Mouse (Mus musculus) cerebellum, postnatal 4 days (tissue): ENCODE measurements around the gene Emc3.
A peak's percentile ranks its signal among the peaks of the same experiment; 100 is the strongest.

ENCODE experiments used
- DNase-seq, 2 experiments: peaks; one replicate each; pipeline ENCODE4 v3.0.0; 2022; ENCODE audit warnings: low spot score in 2 of 2, mixed read lengths in 1 of 2

Gene Emc3

GRCm38 (mm10) chr6:113495071-113495675 is 36.3 kb downstream of the Emc3 start:
- peak in 1 of 2 experiments; percentile 34 for DNase-seq

DNA sequence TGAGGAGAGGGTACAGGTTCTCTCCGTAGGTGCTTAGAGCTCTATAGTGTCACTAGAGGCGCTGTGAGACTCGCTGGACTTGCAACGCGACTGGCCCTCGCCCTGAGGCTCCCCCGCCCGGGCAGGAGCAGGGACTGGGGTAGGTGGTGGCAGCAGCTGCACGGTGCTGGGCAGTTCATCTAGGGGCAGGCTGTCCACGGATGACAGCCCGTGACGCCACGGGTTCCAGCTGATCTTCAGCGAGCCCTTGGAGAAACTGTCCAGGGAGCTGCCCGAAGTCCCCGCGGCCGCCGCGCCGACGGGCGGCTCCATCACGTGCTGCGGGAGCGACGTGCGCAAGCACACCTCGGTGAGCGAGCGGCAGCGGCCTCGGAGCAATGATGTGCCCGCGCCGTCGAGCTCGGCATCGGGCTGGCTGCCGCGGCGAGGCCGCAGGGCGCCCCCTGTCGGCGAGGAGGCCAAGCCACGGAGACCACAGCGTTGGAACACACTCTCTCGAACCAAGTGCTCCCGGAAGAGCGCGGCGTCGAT is 37.1 kb downstream of the Emc3 start:
- peak; percentile 57 to 86 for DNase-seq

DNA sequence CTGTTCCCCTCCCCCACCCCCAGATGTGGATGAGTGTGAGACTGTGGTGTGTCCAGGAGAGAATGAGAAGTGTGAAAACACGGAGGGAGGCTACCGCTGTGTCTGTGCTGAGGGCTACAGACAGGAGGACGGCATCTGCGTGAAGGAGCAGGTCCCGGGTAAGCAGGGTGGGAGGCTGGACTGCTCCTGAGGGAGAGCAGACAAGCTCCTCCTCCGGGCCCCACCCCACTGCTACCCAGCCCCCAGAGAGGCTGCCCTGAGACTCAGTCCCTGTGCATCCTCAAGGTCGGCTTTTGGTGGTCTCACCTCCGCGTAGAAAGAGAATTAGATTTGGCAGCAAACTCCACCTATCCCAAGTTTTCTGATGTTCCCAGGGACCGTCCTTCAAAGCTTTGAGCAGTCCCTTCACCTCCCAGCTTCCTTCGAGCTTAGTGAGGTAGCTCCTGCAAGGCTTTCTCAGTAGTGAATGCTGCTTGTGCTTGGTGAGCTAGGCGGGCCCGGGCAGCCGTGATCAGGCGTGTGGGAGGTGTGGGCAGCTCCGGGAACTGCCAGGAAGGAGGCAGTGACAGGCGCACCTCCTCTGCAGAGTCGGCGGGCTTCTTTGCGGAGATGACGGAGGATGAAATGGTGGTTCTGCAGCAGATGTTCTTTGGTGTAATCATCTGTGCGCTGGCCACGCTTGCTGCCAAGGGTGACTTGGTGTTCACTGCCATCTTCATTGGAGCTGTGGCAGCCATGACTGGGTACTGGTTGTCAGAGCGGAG is 39.2 kb downstream of the Emc3 start:
- DNase-seq, result no peak

DNA sequence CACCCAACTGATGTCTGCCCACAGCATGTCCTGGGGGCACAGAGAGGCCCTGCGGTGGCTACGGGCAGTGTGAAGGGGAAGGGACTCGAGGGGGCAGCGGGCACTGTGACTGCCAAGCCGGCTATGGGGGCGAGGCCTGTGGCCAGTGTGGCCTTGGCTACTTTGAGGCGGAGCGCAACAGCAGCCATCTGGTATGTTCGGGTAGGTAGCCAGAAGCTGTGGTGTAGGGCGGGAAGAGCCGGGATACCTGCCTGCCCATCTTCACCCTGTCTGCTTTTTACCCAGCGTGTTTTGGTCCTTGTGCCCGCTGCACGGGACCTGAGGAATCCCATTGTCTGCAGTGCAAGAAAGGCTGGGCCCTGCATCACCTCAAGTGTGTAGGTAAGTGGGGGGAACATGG is 42.0 kb downstream of the Emc3 start:
- no peak for DNase-seq

DNA sequence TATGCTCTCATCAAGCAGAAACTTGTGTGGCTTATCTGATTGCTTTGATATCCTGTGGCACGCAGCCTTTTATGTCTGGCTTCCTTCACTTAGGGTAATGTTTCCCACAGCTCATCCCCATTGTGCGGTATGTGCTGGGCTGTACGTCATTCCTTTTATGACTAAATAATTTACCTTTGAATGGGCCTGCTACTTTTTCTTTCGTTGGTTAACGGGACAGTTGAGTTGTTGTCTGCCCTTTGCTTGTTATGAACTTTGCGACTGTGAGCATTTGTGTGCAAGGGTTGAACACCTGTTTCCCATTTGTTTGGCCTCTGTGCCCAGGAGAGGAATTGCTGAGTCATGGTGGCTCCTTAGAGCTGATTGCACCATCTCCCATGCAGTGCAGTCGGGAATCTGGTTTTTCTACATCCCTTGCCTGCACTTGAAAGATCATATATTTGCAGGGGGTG is 44.3 kb downstream of the Emc3 start:
- no peak for DNase-seq

- DNase-seq, result no peak
Observed at GRCm38 (mm10) chr6:113483729-113484128, 47.7 kb downstream of the Emc3 start.

- DNase-seq, result peak; percentile 79 to 88
Observed at GRCm38 (mm10) chr6:113483100-113483615, 48.3 kb downstream of the Emc3 start, which contains the start of gene Creld1. Gene Creld1 (plus strand): TSS chr6:113483297.

DNA sequence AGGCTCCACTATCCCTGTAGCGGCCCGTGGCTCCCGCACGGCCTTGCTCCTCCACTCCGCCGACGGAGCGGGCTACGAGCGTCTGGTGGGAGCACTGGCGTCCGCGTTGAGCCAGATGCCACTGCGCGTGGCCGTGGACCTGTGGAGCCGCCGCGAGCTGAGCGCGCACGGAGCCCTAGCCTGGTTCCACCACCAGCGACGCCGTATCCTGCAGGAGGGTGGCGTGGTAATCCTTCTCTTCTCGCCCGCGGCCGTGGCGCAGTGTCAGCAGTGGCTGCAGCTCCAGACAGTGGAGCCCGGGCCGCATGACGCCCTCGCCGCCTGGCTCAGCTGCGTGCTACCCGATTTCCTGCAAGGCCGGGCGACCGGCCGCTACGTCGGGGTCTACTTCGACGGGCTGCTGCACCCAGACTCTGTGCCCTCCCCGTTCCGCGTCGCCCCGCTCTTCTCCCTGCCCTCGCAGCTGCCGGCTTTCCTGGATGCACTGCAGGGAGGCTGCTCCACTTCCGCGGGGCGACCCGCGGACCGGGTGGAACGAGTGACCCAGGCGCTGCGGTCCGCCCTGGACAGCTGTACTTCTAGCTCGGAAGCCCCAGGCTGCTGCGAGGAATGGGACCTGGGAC is 48.9 kb downstream of the Emc3 start:
- peak in 1 of 2 experiments; percentile 43 for DNase-seq

GRCm38 (mm10) chr6:113480555-113481373 is 50.7 kb downstream of the Emc3 start:
- DNase-seq, result no peak

DNA sequence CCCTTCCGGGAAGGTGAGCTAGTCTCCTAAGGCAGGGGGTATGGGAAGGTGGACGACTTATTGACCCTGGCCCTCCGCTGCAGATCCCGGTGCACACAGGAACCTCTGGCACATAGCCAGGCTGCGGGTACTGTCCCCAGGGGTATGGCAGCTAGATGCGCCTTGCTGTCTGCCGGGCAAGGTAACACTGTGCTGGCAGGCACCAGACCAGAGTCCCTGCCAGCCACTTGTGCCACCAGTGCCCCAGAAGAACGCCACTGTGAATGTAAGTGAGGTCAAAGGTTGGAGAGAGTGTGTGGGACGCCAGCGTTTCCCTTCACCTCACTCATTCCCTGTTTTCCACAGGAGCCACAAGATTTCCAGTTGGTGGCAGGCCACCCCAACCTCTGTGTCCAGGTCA is 52.5 kb downstream of the Emc3 start:
- no peak for DNase-seq

DNA sequence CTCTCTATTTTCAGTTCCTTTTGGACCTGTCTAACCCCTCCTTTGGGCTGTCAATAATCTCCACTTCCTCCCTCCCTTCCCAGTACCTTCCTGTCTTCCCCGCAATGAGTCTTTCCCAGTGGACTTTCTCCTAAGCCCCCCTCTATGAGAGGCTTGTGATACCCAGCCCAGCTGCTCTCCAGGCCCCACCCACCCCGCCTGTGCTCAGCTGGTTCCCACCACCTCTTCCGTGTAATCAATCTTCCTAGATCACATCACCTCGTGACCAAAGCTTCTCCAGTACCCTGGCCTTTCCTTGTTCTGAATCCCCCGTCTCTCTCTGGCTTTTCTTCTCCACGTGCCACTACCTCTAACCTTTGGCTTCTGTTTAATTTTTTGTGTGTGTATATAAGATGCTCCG is 54.1 kb downstream of the Emc3 start:
- no peak for DNase-seq

DNA sequence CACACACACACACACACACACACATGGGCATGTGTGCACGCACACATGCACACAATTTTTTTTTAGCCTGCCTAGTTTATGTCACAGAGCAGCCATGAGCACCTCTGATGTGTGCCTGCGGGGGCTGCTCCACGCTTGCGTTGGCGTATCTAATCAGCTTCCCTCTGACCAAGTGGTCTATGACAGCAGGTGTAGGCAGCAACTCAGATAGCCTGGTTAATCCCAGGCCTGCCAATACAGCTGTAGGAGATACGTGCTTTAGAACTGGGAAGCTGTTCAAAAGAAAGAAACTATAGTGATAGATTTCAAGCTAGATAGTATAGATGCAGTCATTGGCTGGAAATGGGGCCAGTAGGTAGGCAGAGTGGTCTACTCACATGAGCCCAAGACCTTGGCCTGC is 57.7 kb downstream of the Emc3 start:
- no peak for DNase-seq

GRCm38 (mm10) chr6:113473246-113473645 is 58.2 kb downstream of the Emc3 start:
- DNase-seq, result no peak

- DNase-seq, result no peak
Observed at GRCm38 (mm10) chr6:113472061-113472460, 59.4 kb downstream of the Emc3 start.

DNA sequence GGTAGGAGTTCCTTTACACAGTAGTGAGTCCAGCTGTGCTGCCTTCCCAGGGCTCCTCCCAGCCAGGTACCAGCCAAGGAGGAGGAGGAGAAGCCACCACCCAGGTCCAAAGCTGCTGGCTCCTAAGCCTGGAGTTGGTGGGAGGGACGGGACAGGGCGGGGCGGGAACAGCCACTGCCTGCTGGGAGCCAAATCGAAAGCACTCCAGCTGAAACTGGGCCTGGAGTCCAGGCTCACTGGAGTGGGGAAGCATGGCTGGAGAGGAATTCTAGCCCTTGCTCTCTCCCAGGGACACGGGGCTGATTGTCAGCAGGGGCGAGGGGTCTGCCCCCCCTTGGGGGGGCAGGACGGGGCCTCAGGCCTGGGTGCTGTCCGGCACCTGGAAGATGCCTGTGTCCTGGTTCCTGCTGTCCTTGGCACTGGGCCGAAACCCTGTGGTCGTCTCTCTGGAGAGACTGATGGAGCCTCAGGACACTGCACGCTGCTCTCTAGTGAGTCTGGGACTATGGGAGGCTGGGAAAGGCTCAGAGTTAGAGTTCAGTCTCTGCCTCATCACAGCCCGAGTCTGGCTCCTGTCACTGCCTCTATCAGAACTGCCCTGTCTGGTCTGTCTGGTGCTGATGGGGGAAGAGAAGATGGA is 60.0 kb downstream of the Emc3 start, which contains the start of gene Il17rc:
Il17rc (plus strand) TSS at position 131 of the 640 bp plus-strand sequence.
- DNase-seq, result no peak

- peak; percentile 70 to 82 for DNase-seq
Observed at GRCm38 (mm10) chr6:113469432-113469831, 62.0 kb downstream of the Emc3 start.

DNA sequence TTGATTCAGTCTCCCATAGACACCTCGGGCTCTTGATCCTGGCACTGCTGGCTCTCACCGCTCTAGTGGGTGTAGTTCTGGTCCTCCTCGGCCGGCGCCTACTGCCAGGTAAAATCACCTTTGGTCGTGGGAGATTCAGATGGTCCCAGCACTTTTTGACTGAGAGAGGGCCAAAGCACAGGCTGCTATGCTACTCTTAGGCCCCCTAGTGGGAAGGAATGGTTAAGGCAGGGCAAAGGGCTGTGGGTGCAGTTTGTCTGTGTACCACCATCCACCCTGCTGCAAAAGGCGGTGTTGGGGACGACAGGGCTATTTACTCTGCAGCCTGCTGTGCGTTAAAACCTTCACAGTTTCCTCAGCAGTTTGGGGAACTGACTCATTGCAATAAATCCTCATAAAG is 62.4 kb downstream of the Emc3 start:
- peak in 1 of 2 experiments; percentile 69 for DNase-seq

GRCm38 (mm10) chr6:113468512-113468911 is 62.9 kb downstream of the Emc3 start:
- DNase-seq, result no peak

GRCm38 (mm10) chr6:113465602-113466001 is 65.8 kb downstream of the Emc3 start:
- peak in 1 of 2 experiments; percentile 56 for DNase-seq
